Mouse (Mus musculus) thymus, adult 18-20 months (tissue): ENCODE measurements around the gene Nsfl1c.

Source experiments
- DNase-seq, 2 experiments: peaks; one replicate each; pipeline ENCODE4 v3.0.0; 2022; ENCODE audit warnings: mixed read lengths in 2 of 2

Nsfl1c gene

DNA sequence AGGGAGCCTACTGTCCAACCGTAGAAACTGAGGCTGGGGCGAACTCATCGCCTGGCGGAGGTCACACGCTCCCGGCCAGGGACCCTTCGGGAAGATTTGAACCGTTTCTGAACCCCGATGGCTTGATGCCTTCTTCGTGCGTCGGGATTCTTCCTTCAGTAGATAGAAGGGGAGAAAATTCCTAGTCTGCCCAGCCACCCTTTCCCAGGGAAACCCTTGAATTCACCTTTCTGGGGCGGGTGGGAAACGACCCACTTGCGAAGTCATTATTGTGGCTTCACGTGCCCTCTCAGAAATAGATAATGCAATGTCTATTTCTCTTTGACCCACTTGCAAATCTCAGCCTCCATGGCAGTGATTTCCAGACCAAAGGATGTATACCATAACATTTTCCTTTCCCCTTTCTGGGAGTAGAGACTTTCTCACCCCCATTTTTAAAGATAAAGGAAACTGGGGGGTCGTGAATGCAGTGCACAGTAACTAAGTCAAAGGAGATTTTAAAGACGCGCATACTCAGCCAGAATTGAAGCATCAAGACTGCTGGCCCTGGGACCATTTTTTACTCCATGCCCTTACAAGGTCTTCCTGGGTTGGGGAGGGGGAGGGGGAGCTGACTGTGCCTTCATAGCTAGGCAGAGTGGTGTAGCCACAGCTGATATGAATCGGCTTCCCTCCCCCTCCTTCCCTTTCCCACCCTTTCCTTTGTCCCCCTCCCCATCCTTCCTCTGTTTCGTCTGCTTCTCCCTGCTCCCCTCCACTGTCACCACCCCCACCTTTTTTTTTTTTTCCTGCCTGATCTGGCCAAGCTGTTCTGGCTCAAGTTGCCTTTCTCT, 49.3 kb downstream of the Nsfl1c start:
- DNase-seq = peak; percentile 42 to 56

DNA sequence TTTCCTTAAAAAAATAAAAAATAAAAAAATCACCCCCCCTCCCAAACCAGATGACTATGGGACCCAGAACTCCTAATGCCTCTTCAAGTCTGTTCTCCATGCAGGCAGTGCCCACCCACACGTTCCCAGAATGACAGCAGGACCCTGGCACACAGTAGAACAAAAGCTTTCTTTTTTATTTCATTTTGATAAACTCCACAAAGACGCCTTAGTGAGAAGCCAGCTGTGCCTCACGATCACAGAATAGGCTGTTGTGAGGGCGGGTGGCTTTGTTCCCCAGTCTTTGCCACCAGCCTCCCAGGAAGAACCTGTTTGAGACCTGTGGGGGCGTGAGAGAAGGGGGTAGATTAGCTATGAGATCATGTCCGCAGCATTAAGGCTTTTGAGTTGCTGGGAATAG, 50.7 kb downstream of the Nsfl1c start:
- DNase-seq = peak in 1 of 2 experiments; percentile 50

DNA sequence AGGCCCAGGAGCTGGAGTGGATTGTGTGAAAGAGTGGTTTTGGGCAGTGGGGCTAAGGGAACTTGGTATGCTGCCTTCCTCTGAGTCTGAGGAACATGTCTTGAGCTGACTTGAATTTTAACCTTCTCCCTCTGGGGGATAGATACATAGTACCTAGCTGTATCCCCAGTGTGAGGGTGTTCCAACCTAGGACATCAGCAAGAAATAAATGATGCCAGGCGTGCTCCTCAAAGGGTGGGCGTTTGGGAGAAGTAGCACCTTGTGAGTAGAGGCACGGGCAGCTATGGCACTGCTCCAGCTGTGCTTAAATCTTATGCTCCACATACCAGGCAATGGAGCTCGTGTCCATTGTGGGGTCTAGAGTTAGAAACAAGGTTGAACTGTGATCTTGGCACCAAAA, 52.6 kb downstream of the Nsfl1c start:
- DNase-seq = no peak

DNA sequence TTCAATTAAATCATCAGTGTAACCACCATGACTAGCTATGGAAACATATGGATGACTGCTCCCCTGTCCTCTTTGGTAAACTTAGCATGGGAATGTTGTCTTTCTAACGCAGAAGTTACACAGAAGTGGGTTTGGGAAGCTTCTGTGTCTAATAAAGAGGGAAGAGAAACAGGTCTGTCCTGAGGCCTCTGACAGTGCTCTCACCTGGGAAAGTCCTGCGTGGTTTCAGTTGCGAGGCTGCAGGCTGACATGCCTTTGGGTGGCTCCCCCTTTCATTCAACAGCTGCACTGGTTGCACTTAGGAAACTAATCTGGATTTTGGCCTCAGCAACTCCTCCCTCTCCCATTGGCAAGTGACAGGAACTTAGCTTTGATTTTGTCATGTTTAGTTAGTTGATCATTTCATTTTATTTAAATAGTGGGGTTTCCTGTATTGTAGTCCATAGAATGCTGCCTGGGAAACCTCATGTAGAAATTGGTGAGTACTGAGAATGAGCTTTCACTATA, 55.7 kb downstream of the Nsfl1c start:
- DNase-seq = no peak
